Mouse (Mus musculus): ENCODE data around the gene Ppia.

- TF ChIP-seq POLR2A (IDR thresholded peaks at IDR 0.05; ENCODE audit: control insufficient read depth, low read depth, low read length) (no peak), CTCF (IDR thresholded peaks at IDR 0.05; ENCODE audit: control insufficient read depth, insufficient read depth, insufficient replicate concordance, low read depth, low read length) (no peak)
Measured at GRCm38 (mm10) chr11:6405591-6406081, 9.6 kb upstream of the Ppia start.

Measured in testis, adult 2 months (tissue).